Mouse (Mus musculus): ENCODE results near the gene Mbnl1.
"Not testable (repeated sequence)": the region's sequence is repeated elsewhere in the genome, so short reads cannot be mapped to it uniquely, and the experiment has no call there.

The Mbnl1 gene

DNA sequence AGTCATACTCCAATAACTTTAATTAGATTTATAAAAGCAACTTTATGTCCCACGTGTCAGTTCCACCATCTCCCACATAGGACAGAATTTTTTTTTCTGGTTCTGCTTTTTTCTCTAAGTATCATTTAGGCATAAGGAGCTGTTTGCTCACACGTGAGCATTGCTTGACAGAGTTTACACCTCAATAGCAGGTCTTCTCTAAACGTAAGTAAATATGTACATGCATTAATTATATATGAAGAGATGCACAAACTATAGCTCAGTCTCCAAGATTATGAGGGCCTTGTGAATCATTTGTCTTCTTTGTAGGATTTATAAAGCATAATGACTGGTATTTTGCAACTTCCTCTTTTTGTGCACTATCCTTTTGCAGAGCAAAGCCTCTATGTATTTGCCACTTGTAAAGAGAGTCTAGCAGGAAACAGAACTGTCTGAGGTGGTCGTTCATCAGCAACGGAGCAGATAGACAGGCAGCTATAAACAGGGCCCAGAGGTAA lies at the start of gene Mbnl1:
TSS of gene Mbnl1 (plus strand) at position 150 of the 497 bp plus-strand sequence.
- in situ Hi-C loops (cut with MboI; ENCODE audit: low pct_unique_long_range_greater_than_20kb in 1 of 2, low sequenced_read_pairs in 2 of 2, unreplicated experiment in 1 of 2), result no loop called here

GRCm38 (mm10) chr3:60424148-60424547 lies 48.5 kb upstream of the Mbnl1 start:
- in situ Hi-C loops (cut with MboI; ENCODE audit: low pct_unique_long_range_greater_than_20kb in 1 of 2, low sequenced_read_pairs in 2 of 2, unreplicated experiment in 1 of 2), result no loop called here

- in situ Hi-C loops (cut with MboI; ENCODE audit: low pct_unique_long_range_greater_than_20kb in 1 of 2, low sequenced_read_pairs in 2 of 2, unreplicated experiment in 1 of 2), result no loop called here
Observed at GRCm38 (mm10) chr3:60429049-60429448, 43.6 kb upstream of the Mbnl1 start.

DNA sequence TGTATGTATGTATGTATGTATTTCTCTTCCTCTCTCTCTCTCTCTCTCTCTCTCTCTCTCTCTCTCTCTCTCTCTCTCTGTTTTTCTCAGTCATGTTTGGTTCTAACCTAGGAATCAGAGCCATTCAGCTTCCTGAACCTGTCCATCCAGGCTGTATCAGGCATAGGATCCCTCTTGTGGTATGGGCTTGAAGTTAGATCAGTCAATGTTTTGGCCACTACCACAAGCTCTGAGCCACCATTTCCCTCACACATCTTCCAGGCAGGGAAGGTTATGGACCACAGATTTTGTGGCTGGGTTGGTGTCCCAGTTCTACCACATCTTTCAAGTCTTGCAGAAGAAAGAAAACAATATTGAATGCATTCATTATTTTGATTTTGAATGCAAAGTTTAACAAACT lies 35.4 kb upstream of the Mbnl1 start:
- in situ Hi-C loops (cut with MboI; ENCODE audit: low pct_unique_long_range_greater_than_20kb in 1 of 2, low sequenced_read_pairs in 2 of 2, unreplicated experiment in 1 of 2), result no loop called here

DNA sequence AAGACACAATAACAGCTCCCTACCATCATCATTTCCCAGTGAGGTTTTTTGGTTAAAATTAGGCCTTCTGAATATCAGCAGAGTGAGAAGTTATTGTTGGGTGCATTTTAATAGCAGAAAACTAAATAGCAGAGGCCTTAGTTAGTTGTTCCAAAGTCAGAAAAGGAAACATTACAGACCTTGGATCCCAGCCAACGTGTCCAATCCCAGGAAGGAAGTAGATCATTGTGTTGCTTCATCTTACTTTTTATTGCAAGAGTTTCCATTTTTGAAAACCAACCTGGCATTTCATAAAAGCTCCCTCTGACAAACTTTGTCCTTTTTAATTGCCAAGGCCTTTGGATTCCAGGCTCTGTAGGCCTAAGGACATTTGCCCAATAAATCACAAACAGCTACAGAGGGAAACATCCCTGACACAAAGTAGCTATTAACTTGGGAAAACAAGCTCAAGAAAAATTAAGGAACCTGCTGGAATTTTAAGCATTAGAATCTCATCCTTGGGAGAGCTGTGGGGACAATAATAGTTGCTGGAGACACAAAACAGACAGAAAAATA lies 34.9 kb upstream of the Mbnl1 start:
- in situ Hi-C loops (cut with MboI; ENCODE audit: low pct_unique_long_range_greater_than_20kb in 1 of 2, low sequenced_read_pairs in 2 of 2, unreplicated experiment in 1 of 2), result no loop called here

- in situ Hi-C loops (cut with MboI; ENCODE audit: low pct_unique_long_range_greater_than_20kb in 1 of 2, low sequenced_read_pairs in 2 of 2, unreplicated experiment in 1 of 2), result no loop called here
Observed at GRCm38 (mm10) chr3:60438715-60439114, 33.9 kb upstream of the Mbnl1 start.

DNA sequence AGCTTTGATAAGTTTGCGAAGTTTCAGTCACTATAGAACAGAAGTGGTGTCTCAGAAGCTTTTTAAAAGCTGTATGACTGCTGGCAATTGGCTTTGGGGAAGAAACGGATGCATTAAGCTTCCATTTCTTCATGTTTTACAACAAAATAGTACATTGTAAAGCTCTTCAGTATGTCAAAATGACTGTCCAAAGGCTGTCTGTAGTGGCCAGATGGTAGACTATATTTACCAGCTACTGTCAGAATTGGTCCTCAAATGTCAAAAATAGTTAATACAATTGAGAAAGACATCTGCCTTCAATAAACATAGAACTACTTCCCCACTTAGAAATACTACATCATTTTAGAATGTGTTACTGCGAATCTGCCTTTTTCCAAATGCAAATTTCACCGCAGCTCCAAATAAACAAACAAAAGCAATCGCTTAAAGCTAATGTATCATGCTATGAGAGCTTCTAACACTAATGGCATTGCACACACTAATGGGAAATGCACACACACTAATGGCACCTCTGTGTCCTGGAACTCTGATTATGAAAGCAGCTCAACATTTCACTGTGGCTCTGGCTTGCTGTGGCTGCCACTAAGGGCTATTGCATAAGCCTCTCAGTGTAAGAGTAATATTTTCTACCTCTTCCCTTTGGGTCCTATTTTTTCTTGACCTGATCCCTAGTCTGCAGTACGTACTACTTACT lies 10.7 kb upstream of the Mbnl1 start:
- in situ Hi-C loops (cut with MboI; ENCODE audit: low pct_unique_long_range_greater_than_20kb in 1 of 2, low sequenced_read_pairs in 2 of 2, unreplicated experiment in 1 of 2), result no loop called here

- in situ Hi-C loops (cut with MboI; ENCODE audit: low pct_unique_long_range_greater_than_20kb in 1 of 2, low sequenced_read_pairs in 2 of 2, unreplicated experiment in 1 of 2), result not testable (repeated sequence)
Observed at GRCm38 (mm10) chr3:60468667-60469066, 4.0 kb upstream of the Mbnl1 start.

DNA sequence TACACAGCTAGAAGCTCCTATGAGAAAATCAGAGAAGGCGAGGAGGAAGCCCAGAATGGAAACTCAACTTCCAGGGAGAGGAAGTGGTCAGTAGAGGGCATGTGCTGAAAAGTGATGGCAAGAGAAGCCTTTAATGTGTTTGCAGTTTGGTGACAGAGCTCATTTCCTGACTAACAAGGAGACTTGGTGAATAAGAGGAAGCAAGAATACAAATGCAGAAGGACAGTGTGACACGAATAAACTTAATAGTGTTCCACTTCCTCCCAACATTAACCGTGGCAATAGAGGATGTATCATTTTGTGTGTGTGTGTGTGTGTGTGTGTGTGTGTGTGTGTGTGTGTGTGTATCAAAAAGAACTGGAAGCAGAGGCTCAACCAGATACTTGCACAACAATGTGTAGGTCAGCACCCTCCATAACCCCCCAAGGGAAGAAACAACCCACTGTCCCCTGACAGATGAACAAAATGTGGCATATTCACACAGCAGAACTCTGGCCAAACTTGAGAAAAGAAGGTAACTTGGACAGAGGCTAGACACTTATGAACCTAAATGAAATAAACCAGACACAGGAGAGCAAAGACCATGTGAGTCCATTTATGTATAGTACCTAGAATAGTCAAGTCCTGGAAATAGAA lies 3.3 kb upstream of the Mbnl1 start:
- in situ Hi-C loops (cut with MboI; ENCODE audit: low pct_unique_long_range_greater_than_20kb in 1 of 2, low sequenced_read_pairs in 2 of 2, unreplicated experiment in 1 of 2), result not testable (repeated sequence)

GRCm38 (mm10) chr3:60472011-60472680 lies 484 bp upstream of the Mbnl1 start:
- in situ Hi-C loops (cut with MboI; ENCODE audit: low pct_unique_long_range_greater_than_20kb in 1 of 2, low sequenced_read_pairs in 2 of 2, unreplicated experiment in 1 of 2), result no loop called here

DNA sequence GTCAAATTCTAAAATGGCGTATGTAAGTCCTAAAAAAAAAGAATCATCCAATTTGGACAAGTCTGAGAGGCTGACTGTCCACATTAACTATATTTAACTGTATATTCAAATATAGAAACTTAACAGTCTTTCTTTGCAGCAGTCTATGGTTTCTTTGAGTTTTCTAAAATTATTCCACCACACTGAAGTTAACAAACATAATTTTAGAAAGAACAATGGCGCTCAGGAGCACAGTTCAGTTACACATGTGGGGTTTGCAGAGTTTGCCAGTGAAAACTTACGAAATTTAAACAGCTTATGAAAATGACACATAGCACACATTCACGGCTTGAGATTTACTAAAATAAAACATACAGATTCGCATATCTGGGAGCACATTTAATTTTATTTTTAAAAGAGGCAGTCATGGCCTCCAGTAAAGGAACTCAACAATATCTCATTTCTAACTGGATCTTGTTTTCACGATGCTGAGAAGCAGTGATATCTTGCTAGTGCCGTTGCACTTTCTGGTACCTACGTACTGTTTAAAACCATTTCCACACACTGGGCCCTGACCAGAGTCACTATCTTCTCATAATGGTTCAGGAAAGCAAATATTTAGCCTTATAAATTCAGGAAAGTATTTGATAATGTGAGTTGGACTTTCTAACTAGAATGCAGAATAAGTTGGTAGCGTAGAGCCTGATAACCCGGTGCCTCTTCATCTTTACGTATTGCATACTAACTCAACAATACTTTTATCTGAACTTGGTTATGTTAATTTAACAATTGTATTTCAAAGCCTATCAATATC lies 1.4 kb downstream of the Mbnl1 start:
- in situ Hi-C loops (cut with MboI; ENCODE audit: low pct_unique_long_range_greater_than_20kb in 1 of 2, low sequenced_read_pairs in 2 of 2, unreplicated experiment in 1 of 2), result no loop called here

DNA sequence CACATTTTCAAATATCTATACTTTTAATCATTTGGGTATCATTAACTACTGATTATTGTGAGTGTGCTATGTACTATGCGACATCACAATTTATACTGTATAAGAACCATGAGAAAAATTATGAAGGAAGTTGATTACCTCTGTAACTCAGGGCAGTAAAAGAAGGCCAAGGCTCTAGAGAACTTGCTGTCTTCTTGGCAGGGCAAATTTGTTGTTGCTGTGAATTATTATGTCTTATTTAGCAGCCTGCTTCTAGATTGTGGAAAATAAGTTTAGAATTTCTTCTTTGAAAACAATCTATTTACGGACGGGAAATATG lies 2.0 kb downstream of the Mbnl1 start:
- in situ Hi-C loops (cut with MboI; ENCODE audit: low pct_unique_long_range_greater_than_20kb in 1 of 2, low sequenced_read_pairs in 2 of 2, unreplicated experiment in 1 of 2), result no loop called here

GRCm38 (mm10) chr3:60475055-60475454 lies 2.4 kb downstream of the Mbnl1 start:
- in situ Hi-C loops (cut with MboI; ENCODE audit: low pct_unique_long_range_greater_than_20kb in 1 of 2, low sequenced_read_pairs in 2 of 2, unreplicated experiment in 1 of 2), result no loop called here

DNA sequence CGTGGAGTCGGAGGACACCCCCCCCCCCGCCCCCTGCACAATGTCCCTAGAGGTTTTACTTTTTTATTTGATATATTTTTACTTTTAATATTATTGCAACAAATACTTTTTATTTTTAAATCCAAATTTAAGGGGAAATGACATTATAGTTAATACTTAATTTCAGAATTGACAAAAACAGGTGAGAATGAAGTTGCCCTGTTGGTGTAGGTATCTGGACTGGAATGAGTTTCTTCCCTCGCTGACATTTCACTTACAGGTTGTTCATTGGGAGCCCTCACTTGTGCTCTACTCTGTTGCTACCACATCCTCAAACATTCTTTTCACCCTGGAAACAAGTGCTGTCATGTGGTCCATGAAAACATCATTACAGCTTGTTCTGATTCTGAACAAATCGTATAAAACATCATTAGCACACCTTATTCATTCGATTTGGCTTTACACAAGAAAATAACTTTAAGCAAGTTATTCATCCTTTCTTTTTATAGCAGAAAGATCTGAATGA lies 4.2 kb downstream of the Mbnl1 start:
- in situ Hi-C loops (cut with MboI; ENCODE audit: low pct_unique_long_range_greater_than_20kb in 1 of 2, low sequenced_read_pairs in 2 of 2, unreplicated experiment in 1 of 2), result no loop called here

DNA sequence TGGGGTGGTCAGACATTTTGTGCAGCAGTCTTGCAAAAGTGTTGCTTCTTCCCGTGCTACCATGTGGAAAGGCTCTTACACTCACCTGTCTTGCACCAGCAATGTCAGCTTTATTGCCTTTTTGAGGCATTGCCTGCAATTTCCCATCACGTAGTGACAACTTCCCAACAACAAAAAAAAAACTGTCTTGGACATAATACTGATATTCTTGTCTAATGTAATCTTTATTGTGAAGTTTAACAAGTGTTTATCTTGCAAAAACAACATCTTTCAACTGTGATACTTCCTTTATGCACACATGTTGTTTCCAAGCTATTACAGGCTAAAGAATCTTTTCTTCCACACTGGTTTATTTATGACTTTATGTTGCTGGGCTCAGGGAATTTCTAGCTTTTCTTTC lies 5.8 kb downstream of the Mbnl1 start:
- in situ Hi-C loops (cut with MboI; ENCODE audit: low pct_unique_long_range_greater_than_20kb in 1 of 2, low sequenced_read_pairs in 2 of 2, unreplicated experiment in 1 of 2), result no loop called here

DNA sequence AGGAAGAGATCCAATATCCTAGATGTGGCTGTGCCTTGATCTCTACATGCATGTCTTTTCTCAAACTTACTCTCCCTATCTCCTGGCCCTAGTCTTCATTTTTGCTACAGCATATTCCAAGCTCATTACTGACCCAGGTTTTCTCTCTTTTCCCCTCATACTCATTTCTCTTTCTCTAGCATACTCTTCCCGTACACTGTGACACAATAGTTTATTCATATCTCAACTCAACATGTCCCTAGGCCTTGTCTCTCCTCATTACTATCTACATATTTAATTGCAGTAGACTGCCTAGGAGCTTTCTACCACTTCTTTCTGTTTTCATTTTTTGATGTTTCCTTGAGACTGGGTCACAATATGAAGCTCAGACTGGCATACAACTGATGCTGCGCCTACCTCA lies 8.1 kb downstream of the Mbnl1 start:
- in situ Hi-C loops (cut with MboI; ENCODE audit: low pct_unique_long_range_greater_than_20kb in 1 of 2, low sequenced_read_pairs in 2 of 2, unreplicated experiment in 1 of 2), result no loop called here

GRCm38 (mm10) chr3:60481740-60482399 lies 9.2 kb downstream of the Mbnl1 start:
- in situ Hi-C loops (cut with MboI; ENCODE audit: low pct_unique_long_range_greater_than_20kb in 1 of 2, low sequenced_read_pairs in 2 of 2, unreplicated experiment in 1 of 2), result no loop called here

GRCm38 (mm10) chr3:60483305-60483704 lies 10.7 kb downstream of the Mbnl1 start:
- in situ Hi-C loops (cut with MboI; ENCODE audit: low pct_unique_long_range_greater_than_20kb in 1 of 2, low sequenced_read_pairs in 2 of 2, unreplicated experiment in 1 of 2), result no loop called here

Data from mouse embryonic stem cell (cell line).